Mouse (Mus musculus): ENCODE results near the gene Tesmin. TPM values are rescaled to one million over a fixed set of nuclear protein-coding genes. Genes with fewer than 3 reads are reported as not detected.

Tesmin gene
- 0.39 and 0.49 TPM in 2 replicates for polyA plus RNA-seq (2015; fragmentation: Nextera tagmentation; extraction: Ambion mirVana)

DNA sequence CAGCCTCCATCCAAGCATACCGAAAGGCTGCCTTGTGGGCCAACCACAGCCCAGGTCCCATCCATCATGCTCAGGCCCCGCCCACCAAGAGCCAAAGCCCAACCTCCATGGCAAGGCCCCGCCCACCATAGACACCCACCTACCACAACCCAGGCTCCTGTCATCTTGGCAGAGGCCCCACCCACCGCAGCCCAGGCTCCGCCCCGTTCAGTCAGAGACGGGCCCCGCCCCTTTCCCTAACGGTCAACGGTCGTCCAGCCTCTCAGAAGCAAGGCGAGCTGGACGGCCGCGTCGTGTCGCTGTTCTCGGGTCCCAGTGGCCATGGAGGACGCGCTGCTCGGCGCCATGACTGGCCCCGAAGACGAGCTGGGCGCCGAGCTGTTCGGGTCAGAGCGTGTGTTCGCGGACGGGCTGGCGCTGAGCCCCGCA is at the start of gene Tesmin:
Gene Tesmin (plus strand): TSS at position 229 of the 429 bp plus-strand sequence.
- H3K4me3 ChIP-seq (replicated peaks), result peak within 1 kb of the TSS; percentile 46
- H3K27ac ChIP-seq, result 0 out of 2 replicates have a peak within 1 kb of the TSS, but pooled peaks have one; percentile 9
- H3K27me3 ChIP-seq (replicated peaks), result no peaks in the 10 kb centered on the region
- H3K4me2 ChIP-seq, result peak within 1 kb of the TSS; percentile 89
- peak within 1 kb of the TSS; percentile 4; the same call in 1 of the 2 replicates for H3K9ac ChIP-seq
- H3K36me3 ChIP-seq, result peaks cover 8% of the 10 kb centered on the region; the same call in 1 of the 2 replicates
- WGBS, result 2% methylated on average over 33 of the region's 33 CpGs
- H3K4me1 ChIP-seq, result peaks cover 5% of the 10 kb centered on the region; the same call in 1 of the 2 replicates
- ATAC-seq (ENCODE audit: insufficient read depth, low FRiP score, low read depth), result peak; percentile 73
- no peaks in the 10 kb centered on the region for H3K9me3 ChIP-seq

DNA sequence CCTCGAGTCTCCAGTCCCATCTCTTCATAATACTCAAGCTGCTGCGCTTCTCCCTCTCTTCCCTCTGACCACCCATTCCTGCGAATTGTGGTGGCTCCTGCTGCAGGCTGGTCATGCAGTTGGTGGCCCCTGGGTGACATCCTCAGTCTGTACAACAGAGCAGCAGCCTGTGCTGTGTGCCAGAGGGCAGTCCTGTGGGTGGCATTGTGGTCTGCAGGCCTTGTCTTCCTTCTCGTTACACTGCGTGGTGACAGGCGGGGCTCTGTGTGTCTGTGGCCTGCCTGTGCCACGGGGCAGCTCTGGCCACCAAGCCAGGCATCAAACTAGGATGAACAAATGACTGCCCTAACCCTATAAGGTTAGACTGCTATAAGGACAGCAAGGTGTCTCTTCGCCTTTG is 49.5 kb upstream of the Tesmin start:
- no peak overlapping the region for H3K9ac ChIP-seq
- 86% methylated on average over 8 of the region's 8 CpGs for WGBS
- H3K36me3 ChIP-seq, result no peaks in the 10 kb centered on the region
- H3K27me3 ChIP-seq (replicated peaks), result no peaks in the 10 kb centered on the region
- H3K9me3 ChIP-seq, result no peaks in the 10 kb centered on the region
- H3K27ac ChIP-seq, result no peak overlapping the region
- H3K4me2 ChIP-seq, result no peak overlapping the region
- ATAC-seq (ENCODE audit: insufficient read depth, low FRiP score, low read depth), result no peak
- H3K4me1 ChIP-seq, result peaks cover 4% of the 10 kb centered on the region
- H3K4me3 ChIP-seq (replicated peaks), result no peak overlapping the region

DNA sequence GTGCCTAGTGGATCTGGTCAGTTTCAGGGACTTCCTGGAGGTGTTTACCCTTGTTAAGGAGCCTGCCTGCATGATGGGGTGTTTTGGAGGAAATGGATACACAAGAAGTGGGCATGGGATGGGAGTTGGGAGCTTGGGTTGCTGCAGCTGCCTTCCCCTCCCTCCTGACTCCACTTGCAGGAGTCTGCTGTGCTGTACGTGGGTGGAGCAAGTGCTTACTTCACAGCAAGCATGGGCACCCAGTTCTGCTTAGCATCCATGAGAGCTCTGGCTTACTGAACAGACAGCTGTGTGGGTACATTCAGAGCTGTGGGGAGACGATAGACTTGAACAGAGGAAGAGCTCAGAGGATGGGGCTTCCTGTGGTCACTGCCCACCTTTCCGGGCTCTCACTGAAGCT is 47.6 kb upstream of the Tesmin start:
- Histone ChIP-seq H3K9me3 (no peaks in the 10 kb centered on the region), H3K4me1 (no peaks in the 10 kb centered on the region), H3K36me3 (no peaks in the 10 kb centered on the region), H3K27ac (no peak overlapping the region), H3K4me2 (no peak overlapping the region), H3K4me3 (replicated peaks) (no peak overlapping the region), H3K9ac (no peak overlapping the region), H3K27me3 (replicated peaks) (no peaks in the 10 kb centered on the region)
- WGBS, result 71% methylated on average over 3 of the region's 3 CpGs
- ATAC-seq (ENCODE audit: insufficient read depth, low FRiP score, low read depth), result no peak

DNA sequence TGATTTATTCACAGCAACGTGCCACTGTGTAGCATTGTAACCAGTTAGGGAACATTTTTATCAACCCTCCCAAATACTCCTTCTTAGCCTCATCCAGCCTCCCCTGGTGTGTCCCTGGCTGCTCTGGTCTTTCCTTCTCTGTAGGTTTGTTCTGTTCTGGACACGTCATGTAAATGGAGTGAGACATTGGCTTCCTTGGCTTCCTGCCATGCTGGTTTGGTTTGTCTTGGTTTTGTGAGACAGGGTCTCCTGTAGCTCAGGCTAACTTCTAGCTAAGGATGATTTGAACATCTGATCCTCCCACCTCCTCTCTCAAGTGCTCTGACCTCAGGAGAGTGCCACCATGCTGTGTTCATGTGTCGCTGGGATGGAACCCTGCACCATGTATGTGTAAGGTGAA is 44.7 kb upstream of the Tesmin start:
- H3K4me3 ChIP-seq (replicated peaks), result no peak overlapping the region
- no peak overlapping the region for H3K27ac ChIP-seq
- ATAC-seq (ENCODE audit: insufficient read depth, low FRiP score, low read depth), result no peak
- no peak overlapping the region for H3K4me2 ChIP-seq
- no peak overlapping the region for H3K9ac ChIP-seq
- no peaks in the 10 kb centered on the region for H3K27me3 ChIP-seq (replicated peaks)
- WGBS, result 67% methylated on average over 3 of the region's 3 CpGs
- no peaks in the 10 kb centered on the region for H3K36me3 ChIP-seq
- H3K9me3 ChIP-seq, result no peaks in the 10 kb centered on the region
- no peaks in the 10 kb centered on the region for H3K4me1 ChIP-seq

DNA sequence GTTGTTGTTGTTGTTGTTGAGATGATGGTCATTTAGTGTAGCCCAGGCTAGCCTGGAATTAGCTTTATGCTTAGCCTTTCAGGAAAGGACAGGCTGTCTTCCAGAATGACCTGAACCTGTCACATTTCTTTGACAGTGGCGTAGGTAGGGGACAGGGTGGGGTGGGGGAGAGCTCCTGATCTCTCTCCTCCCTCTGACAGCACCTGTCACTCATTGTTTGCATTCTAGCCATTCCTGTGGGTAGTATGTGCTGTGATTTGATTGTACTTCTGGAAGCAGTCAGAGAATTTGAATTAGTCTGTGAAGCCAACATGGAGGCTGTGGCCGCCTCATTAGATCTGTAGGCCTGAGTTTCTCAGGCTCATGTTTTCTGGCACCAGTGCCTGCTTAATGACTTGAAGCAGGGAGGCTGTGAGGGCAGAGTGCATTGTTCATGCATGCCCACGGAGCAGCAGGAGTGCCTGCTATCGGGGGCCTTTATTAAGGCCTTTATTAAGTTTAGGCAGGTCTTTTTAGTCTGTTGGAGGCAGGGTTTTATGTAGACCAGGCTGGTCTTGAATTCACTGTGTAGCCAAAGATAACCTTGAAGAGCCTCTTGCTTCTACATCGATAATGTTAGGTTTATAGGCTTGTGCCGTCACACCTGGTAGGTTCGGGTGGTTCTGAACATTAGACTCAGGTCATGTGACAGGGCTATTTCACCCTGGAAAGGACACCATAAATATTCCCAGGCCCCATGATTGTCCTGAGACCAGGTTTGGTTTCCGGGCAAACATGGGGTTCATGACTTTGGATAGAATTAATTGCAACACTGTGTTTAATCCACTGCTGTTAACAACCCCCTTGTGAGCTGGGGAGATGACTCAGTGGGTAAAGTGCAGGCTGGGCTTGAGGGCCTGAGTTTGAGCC is 43.8 kb upstream of the Tesmin start:
- Histone ChIP-seq H3K4me3 (replicated peaks) (no peak overlapping the region), H3K36me3 (no peaks in the 10 kb centered on the region), H3K9me3 (no peaks in the 10 kb centered on the region), H3K27me3 (replicated peaks) (no peaks in the 10 kb centered on the region), H3K4me1 (no peaks in the 10 kb centered on the region), H3K9ac (no peak overlapping the region), H3K27ac (no peak overlapping the region), H3K4me2 (no peak overlapping the region)
- ATAC-seq (ENCODE audit: insufficient read depth, low FRiP score, low read depth), result no peak
- WGBS, result 83% methylated on average over 8 of the region's 8 CpGs

DNA sequence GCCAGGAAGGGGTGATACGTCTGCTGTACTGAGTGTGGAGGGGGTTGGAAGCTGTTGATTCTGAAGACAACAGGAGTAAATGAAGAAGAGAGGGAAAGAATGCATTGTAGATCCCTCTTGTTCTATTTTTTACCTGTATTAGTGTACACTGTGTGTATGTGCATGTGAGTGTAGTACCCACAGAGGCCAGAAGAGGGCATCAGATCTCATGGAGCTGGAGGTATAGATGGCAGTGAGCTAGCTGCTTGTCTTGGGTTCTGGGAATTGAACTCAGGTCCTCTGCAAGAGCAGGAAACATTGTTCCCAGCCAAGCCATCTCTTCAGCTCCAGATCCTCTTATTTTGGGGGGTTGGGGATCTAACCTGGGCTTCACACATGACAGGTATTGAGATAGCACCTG is 40.9 kb upstream of the Tesmin start:
- Histone ChIP-seq H3K4me1 (no peaks in the 10 kb centered on the region), H3K9ac (no peak overlapping the region), H3K27ac (no peak overlapping the region), H3K9me3 (no peaks in the 10 kb centered on the region), H3K27me3 (replicated peaks) (no peaks in the 10 kb centered on the region), H3K4me3 (replicated peaks) (no peak overlapping the region), H3K36me3 (no peaks in the 10 kb centered on the region), H3K4me2 (no peak overlapping the region)
- ATAC-seq (ENCODE audit: insufficient read depth, low FRiP score, low read depth), result no peak
- 89% methylated on average over 1 of the region's 1 CpGs for WGBS

DNA sequence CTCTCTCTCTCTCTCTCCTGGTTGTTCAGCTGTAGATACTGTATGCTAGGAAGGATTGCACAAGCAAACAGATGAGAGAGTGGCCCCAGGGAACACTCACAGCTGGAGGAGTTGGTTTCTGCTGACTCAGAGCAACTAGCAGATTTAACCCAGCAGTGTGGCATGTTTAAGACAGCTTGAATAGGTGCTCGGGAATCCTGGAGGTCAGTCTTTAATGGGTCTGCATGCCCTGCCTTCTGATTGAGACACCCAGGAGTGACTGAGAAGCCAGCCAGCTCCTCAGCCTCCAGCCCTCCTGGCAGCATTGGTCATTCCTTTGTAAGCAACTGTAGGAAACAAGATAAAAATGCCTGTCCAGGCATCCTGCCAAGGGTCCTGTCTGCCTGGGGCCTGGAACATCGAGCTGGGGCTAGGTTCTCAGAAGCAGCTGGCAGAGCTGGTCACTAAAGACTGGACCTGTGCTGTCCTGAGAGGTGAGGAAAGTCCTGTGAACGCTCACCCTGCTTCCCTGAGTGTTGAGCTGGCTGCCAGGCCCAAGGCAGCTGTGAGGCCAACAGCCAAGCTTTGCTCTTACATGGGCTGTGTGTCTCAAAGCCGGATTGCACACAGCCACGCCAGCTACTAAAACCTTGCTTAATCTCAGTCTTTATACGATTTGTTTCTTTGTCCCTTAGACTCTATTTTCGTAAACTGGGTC is 35.1 kb upstream of the Tesmin start:
- 51% methylated on average over 7 of the region's 7 CpGs for WGBS
- H3K4me1 ChIP-seq, result peaks cover 5% of the 10 kb centered on the region; the same call in 1 of the 2 replicates
- H3K36me3 ChIP-seq, result peaks cover 16% of the 10 kb centered on the region
- H3K27ac ChIP-seq, result peak overlapping the region; percentile 21; the same call in 1 of the 2 replicates
- H3K4me2 ChIP-seq, result no peak overlapping the region
- no peaks in the 10 kb centered on the region for H3K27me3 ChIP-seq (replicated peaks)
- H3K4me3 ChIP-seq (replicated peaks), result no peak overlapping the region
- no peak; the same call in 1 of the 2 replicates for ATAC-seq (ENCODE audit: insufficient read depth, low FRiP score, low read depth)
- no peak overlapping the region for H3K9ac ChIP-seq
- no peaks in the 10 kb centered on the region for H3K9me3 ChIP-seq

DNA sequence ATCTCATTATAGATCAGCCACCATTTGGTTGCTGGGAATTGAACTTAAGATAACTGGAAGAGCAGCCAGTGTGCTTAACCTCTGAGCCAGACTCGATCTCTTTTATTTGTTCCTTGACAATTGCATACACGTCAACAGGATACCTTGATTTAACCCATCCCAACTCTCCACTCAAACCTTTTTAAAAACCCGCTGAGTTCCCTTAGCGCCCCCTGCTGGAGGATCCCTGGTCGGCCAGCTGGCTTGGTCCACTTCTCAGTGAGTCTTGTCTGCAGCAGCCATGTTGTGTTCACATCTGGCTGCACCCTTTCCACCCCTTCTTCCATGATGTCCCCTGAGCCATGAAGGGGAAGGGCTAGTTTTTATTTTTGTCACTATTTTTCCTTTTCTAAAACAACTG is 33.6 kb upstream of the Tesmin start:
- Histone ChIP-seq H3K4me3 (replicated peaks) (no peak overlapping the region), H3K9ac (no peak overlapping the region), H3K27me3 (replicated peaks) (no peaks in the 10 kb centered on the region), H3K36me3 (peaks cover 19% of the 10 kb centered on the region), H3K9me3 (no peaks in the 10 kb centered on the region), H3K27ac (no peak overlapping the region), H3K4me2 (no peak overlapping the region), H3K4me1 (peaks cover 5% of the 10 kb centered on the region; the same call in 1 of the 2 replicates)
- no peak for ATAC-seq (ENCODE audit: insufficient read depth, low FRiP score, low read depth)
- WGBS, result 57% methylated on average over 5 of the region's 5 CpGs

DNA sequence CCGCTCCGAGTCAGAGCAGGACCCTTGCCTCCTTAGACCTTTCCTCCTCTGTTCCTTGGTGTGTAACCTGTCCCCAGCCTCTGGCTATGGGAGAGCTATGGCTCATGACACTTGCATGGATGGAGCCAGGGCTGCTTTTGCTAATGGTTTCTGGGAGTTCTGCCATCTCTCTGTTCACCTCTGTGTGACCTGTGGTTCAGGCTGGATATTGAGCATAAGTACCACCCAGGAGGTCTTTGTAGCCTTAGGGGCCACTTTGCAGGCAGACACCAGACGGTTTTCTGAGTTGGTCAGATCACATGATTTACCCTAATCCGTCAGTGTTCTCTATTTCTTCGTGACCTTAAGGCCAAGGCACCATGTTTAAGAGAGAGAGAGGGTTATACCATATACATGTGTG is 32.1 kb upstream of the Tesmin start:
- H3K9me3 ChIP-seq, result no peaks in the 10 kb centered on the region
- H3K4me2 ChIP-seq, result no peak overlapping the region
- no peak overlapping the region for H3K9ac ChIP-seq
- no peak overlapping the region for H3K27ac ChIP-seq
- peaks cover 19% of the 10 kb centered on the region for H3K36me3 ChIP-seq
- 78% methylated on average over 5 of the region's 5 CpGs for WGBS
- no peak overlapping the region for H3K4me3 ChIP-seq (replicated peaks)
- no peaks in the 10 kb centered on the region for H3K27me3 ChIP-seq (replicated peaks)
- ATAC-seq (ENCODE audit: insufficient read depth, low FRiP score, low read depth), result no peak
- H3K4me1 ChIP-seq, result peaks cover 5% of the 10 kb centered on the region; the same call in 1 of the 2 replicates

DNA sequence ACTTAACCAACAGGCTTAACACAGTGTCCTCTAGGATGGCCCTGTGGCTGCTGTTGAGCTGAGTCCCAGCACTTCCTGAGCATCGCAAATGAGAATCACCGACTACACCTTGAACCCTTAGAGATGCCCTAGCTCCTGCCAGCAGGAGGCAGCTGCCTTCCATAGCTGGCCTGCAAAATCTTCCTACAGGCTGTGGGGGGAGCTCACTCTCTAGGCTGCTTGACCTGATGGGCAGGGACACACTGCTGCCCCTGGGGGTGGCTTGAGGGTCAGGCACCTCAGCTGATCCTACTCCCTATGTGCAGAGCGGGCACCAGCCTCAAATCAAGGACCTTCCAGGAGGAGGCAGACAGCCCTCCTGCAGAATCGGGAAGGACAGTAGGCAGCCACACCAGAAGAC is 31.0 kb upstream of the Tesmin start:
- Histone ChIP-seq H3K27me3 (replicated peaks) (no peaks in the 10 kb centered on the region), H3K9me3 (no peaks in the 10 kb centered on the region), H3K36me3 (peaks cover 24% of the 10 kb centered on the region), H3K4me3 (replicated peaks) (no peak overlapping the region), H3K9ac (no peak overlapping the region), H3K4me1 (peaks cover 5% of the 10 kb centered on the region; the same call in 1 of the 2 replicates), H3K27ac (no peak overlapping the region), H3K4me2 (no peak overlapping the region)
- 78% methylated on average over 4 of the region's 4 CpGs for WGBS
- no peak for ATAC-seq (ENCODE audit: insufficient read depth, low FRiP score, low read depth)

DNA sequence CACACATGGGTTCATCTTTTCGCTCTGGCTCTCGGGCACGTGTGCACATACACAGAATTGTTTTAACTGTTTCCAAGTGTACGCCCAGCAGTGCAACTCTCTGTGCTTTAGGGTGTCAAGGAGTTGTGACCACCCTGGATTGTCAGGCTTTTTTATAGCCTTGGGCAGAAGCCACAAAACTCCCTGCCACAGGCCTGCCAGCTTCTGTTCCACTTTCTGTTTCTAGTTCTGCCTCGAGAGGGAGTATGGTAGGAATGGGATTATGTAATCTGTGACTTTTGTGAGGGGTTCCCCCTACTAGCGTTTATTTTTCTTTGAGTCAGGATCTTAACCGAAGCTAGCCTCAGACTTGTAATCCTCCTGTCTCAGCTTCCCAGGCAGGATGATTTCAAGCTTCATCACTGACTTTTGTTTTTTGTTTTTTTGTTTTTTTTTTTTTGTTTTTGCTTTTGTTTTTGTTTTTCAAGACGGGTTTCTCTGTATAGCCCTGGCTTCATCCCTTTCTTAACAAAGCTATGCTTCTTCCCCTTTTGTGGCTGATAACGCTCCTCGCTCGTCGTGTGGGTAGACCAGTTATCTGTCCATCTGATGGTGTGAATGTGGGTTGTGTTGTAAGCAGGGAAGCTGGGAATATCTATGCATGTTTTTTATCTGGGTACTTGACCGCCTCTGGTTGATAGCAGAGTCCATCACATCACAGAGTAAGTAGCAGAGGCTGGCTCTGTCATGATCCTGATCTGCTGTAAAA is 28.6 kb upstream of the Tesmin start:
- Histone ChIP-seq H3K4me3 (replicated peaks) (no peak overlapping the region), H3K9ac (no peak overlapping the region), H3K4me2 (no peak overlapping the region), H3K9me3 (no peaks in the 10 kb centered on the region), H3K36me3 (peaks cover 28% of the 10 kb centered on the region), H3K27ac (no peak overlapping the region), H3K4me1 (no peaks in the 10 kb centered on the region), H3K27me3 (replicated peaks) (no peaks in the 10 kb centered on the region)
- 81% methylated on average over 13 of the region's 13 CpGs for WGBS
- no peak for ATAC-seq (ENCODE audit: insufficient read depth, low FRiP score, low read depth)

Measured in stomach, embryonic 15.5 days (tissue).